Mouse (Mus musculus) intestine, postnatal 0 days (tissue): Measurements from ENCODE around the gene Atp5b. TPM values are rescaled to one million over a fixed set of nuclear protein-coding genes. Genes with fewer than 3 reads are reported as not detected.
"Not testable (repeated sequence)": the region's sequence is repeated elsewhere in the genome, so short reads cannot be mapped to it uniquely, and the experiment has no call there.

Source experiments
- ATAC-seq: fragments of 200-750 bp; cut with Nextera tagmentation; 2 replicates; pipeline ENCODE4 v1.8.0; 2017; ENCODE audit warnings: mild to moderate bottlenecking, moderate TSS enrichment, moderate library complexity
- H3K27ac ChIP-seq: fragments of 300-500 bp; sonication (generic); 2 replicates; pipeline ENCODE4 v1.5.1; 2014; ENCODE audit warnings: mild to moderate bottlenecking, low read depth, low read length, moderate library complexity
- H3K27me3 ChIP-seq: fragments of 300-500 bp; sonication (generic); replicated peaks from 2 replicates; pipeline ENCODE4 v1.6.1; 2014; ENCODE audit warnings: low read length, mixed read lengths; ENCODE audit not compliant: control insufficient read depth, insufficient read depth
- H3K36me3 ChIP-seq: fragments of 300-500 bp; sonication (generic); 2 replicates; pipeline ENCODE4 v1.6.1; 2014; ENCODE audit warnings: mild to moderate bottlenecking, moderate library complexity; ENCODE audit not compliant: control insufficient read depth, insufficient read depth
- H3K4me1 ChIP-seq: fragments of 300-500 bp; sonication (generic); replicated peaks from 2 replicates; pipeline ENCODE4 v1.6.1; 2014; ENCODE audit warnings: antibody characterized with exemption, low read length, mixed read lengths; ENCODE audit not compliant: control insufficient read depth, insufficient read depth
- H3K4me2 ChIP-seq: fragments of 300-500 bp; sonication (generic); replicated peaks from 2 replicates; pipeline ENCODE4 v1.6.1; 2014; ENCODE audit warnings: low read depth, mild to moderate bottlenecking, moderate library complexity
- H3K4me3 ChIP-seq: fragments of 300-500 bp; sonication (generic); 2 replicates; pipeline ENCODE4 v1.5.1; 2014; ENCODE audit warnings: low read depth, low read length
- H3K9ac ChIP-seq: fragments of 300-500 bp; sonication (generic); 2 replicates; pipeline ENCODE4 v1.6.1; 2014; ENCODE audit warnings: mild to moderate bottlenecking, low read depth, low read length
- H3K9me3 ChIP-seq: fragments of 300-500 bp; sonication (generic); 2 replicates; pipeline ENCODE4 v1.6.1; 2016; ENCODE audit warnings: mixed run types; ENCODE audit not compliant: control insufficient read depth
- CTCF ChIP-seq: sonication (generic); IDR thresholded peaks from 2 replicates; pipeline ENCODE4 v1.5.1; 2016; ENCODE audit warnings: low read depth, mild to moderate bottlenecking, control low read depth, antibody characterized with exemption, moderate library complexity
- WGBS: fragments of 180-500 bp; shearing (Covaris S2); extraction: QIAGEN DNeasy Blood & Tissue Kit; methylation state at CpG from one replicate; pipeline ENCODE4 v1.1.7; 2014; 5-methylcytosine and 5-hydroxymethylcytosine counted together
- polyA plus RNA-seq: library from polyadenylated mRNA; unstranded; fragments of >200 nt; fragmentation: Nextera tagmentation; extraction: Ambion mirVana; gene quantifications from 2 replicates; pipeline ENCODE4 v1.2.1, GENCODE M21; 2015

Gene Atp5b
- polyA plus RNA-seq, 1 experiment from 2014 or later = 2,644 TPM

GRCm38 (mm10) chr10:128061109-128061508 is 22.0 kb upstream of the Atp5b start:
- no peaks in the 10 kb centered on the region for H3K27me3 ChIP-seq
- no peak for TF ChIP-seq CTCF
- peak overlapping the region; percentile 78 for H3K4me2 ChIP-seq
- H3K9me3 ChIP-seq = no peaks in the 10 kb centered on the region
- H3K27ac ChIP-seq = no peak overlapping the region
- no peak for ATAC-seq
- H3K4me3 ChIP-seq = no peak overlapping the region
- 0 out of 2 replicates have a peak, but pooled peaks cover 3% of the 10 kb centered on the region for H3K4me1 ChIP-seq
- H3K36me3 ChIP-seq = 0 out of 2 replicates have a peak, but pooled peaks cover 3% of the 10 kb centered on the region
- WGBS = 65% methylated on average over 5 of the region's 5 CpGs
- no peak overlapping the region for H3K9ac ChIP-seq

GRCm38 (mm10) chr10:128062221-128062989 is 20.7 kb upstream of the Atp5b start:
- 86% methylated on average over 6 of the region's 6 CpGs for WGBS
- no peak for TF ChIP-seq CTCF
- 0 out of 2 replicates have a peak, but pooled peaks cover 3% of the 10 kb centered on the region for H3K36me3 ChIP-seq
- H3K9ac ChIP-seq = no peak overlapping the region
- H3K4me1 ChIP-seq = 0 out of 2 replicates have a peak, but pooled peaks cover 3% of the 10 kb centered on the region
- H3K4me3 ChIP-seq = no peak overlapping the region
- no peak overlapping the region for H3K27ac ChIP-seq
- no peaks in the 10 kb centered on the region for H3K27me3 ChIP-seq
- no peak overlapping the region for H3K4me2 ChIP-seq
- no peak for ATAC-seq
- H3K9me3 ChIP-seq = no peaks in the 10 kb centered on the region

- Histone ChIP-seq H3K27me3 (no peaks in the 10 kb centered on the region), H3K4me2 (no peak overlapping the region), H3K4me3 (no peak overlapping the region), H3K27ac (no peak overlapping the region), H3K4me1 (no peaks in the 10 kb centered on the region), H3K36me3 (peaks cover 26% of the 10 kb centered on the region), H3K9ac (no peak overlapping the region), H3K9me3 (no peaks in the 10 kb centered on the region)
- peak; percentile 25; the same call in 1 of the 2 replicates for TF ChIP-seq CTCF
- ATAC-seq = no peak
- 78% methylated on average over 5 of the region's 5 CpGs for WGBS
Observed at GRCm38 (mm10) chr10:128066072-128066471, 17.0 kb upstream of the Atp5b start.

- Histone ChIP-seq H3K4me2 (no peak overlapping the region), H3K4me3 (no peak overlapping the region), H3K36me3 (peaks cover 51% of the 10 kb centered on the region), H3K27ac (no peak overlapping the region), H3K4me1 (no peaks in the 10 kb centered on the region), H3K27me3 (no peaks in the 10 kb centered on the region), H3K9ac (no peak overlapping the region), H3K9me3 (no peaks in the 10 kb centered on the region)
- no peak for TF ChIP-seq CTCF
- 80% methylated on average over 4 of the region's 4 CpGs for WGBS
- ATAC-seq = no peak
Observed at GRCm38 (mm10) chr10:128069201-128069600, 13.9 kb upstream of the Atp5b start.

- not testable (repeated sequence) for H3K27ac ChIP-seq, H3K4me2 ChIP-seq, H3K9me3 ChIP-seq, H3K27me3 ChIP-seq, H3K4me1 ChIP-seq, H3K9ac ChIP-seq, H3K4me3 ChIP-seq, ATAC-seq
- peaks cover 59% of the 10 kb centered on the region for H3K36me3 ChIP-seq
- peak; percentile 16; the same call in 1 of the 2 replicates for TF ChIP-seq CTCF
- 88% methylated on average over 2 of the region's 2 CpGs for WGBS
Observed at GRCm38 (mm10) chr10:128070432-128070831, 12.6 kb upstream of the Atp5b start.

GRCm38 (mm10) chr10:128078269-128078668 is 4.8 kb upstream of the Atp5b start:
- H3K4me1 ChIP-seq, H3K9me3 ChIP-seq, ATAC-seq, H3K4me3 ChIP-seq, H3K4me2 ChIP-seq, H3K27me3 ChIP-seq, H3K9ac ChIP-seq, H3K27ac ChIP-seq: not testable (repeated sequence)
- WGBS = 82% methylated on average over 5 of the region's 5 CpGs
- peaks cover 36% of the 10 kb centered on the region for H3K36me3 ChIP-seq
